Mouse (Mus musculus) left cerebral cortex, postnatal 4 days (tissue): ENCODE measurements around the gene Col8a1. TPM values are rescaled to one million over a fixed set of nuclear protein-coding genes. Genes with fewer than 3 reads are reported as not detected.

ENCODE experiments used
- DNase-seq: peaks from one replicate; pipeline ENCODE4 v3.0.0-alpha.2; 2022
- intact Hi-C: fragments of 180-260 bp; cut with DNase I; formaldehyde crosslinking; loops from one replicate; pipeline ENCODE4 v1.15.1; 2025
- total RNA-seq, 2 experiments: library from RNA; stranded (reverse); gene quantifications; 2 replicates each; pipeline ENCODE4 v1.2.3; 2021

Col8a1 gene
- total RNA-seq, 2 experiments from 2014 or later: 2.6 to 3.4 TPM

GRCm38 (mm10) chr16:57685790-57686399 is 68.6 kb downstream of the Col8a1 start:
- DNase-seq: no peak
- intact Hi-C loops: no loop called here

- intact Hi-C loops: no loop called here
- no peak for DNase-seq
These were observed 82.3 kb downstream of the Col8a1 start for GRCm38 (mm10) chr16:57672251-57672650.

- intact Hi-C loops: no loop called here
- no peak for DNase-seq
These were observed 82.9 kb downstream of the Col8a1 start for GRCm38 (mm10) chr16:57671637-57672036.

GRCm38 (mm10) chr16:57669348-57669747 is 85.2 kb downstream of the Col8a1 start:
- intact Hi-C loops: loop anchor here (5.0 kb wide), 1 partner anchor 613 kb away; no protein-coding TSS in a partner anchor
- DNase-seq: peak; percentile 9

GRCm38 (mm10) chr16:57662661-57663060 is 91.9 kb downstream of the Col8a1 start:
- intact Hi-C loops: no loop called here
- DNase-seq: no peak

- intact Hi-C loops: no loop called here
- DNase-seq: no peak
These were observed 104.6 kb downstream of the Col8a1 start for GRCm38 (mm10) chr16:57649888-57650287.

GRCm38 (mm10) chr16:57641346-57641885 is 113.1 kb downstream of the Col8a1 start:
- intact Hi-C loops: no loop called here
- no peak for DNase-seq

- intact Hi-C loops: loop anchor here (2.0 to 10.0 kb wide), 3 partner anchors 646 to 1028 kb away; no protein-coding TSS in a partner anchor
- no peak for DNase-seq
These were observed 119.8 kb downstream of the Col8a1 start for GRCm38 (mm10) chr16:57634766-57635165.

GRCm38 (mm10) chr16:57634191-57634590 is 120.3 kb downstream of the Col8a1 start:
- intact Hi-C loops: loop anchor here (2.0 to 10.0 kb wide), 3 partner anchors 647 to 1028 kb away; no protein-coding TSS in a partner anchor
- DNase-seq: peak; percentile 67

- DNase-seq: peak; percentile 17
- intact Hi-C loops: no loop called here
These were observed 142.8 kb downstream of the Col8a1 start for GRCm38 (mm10) chr16:57611768-57612167.

- intact Hi-C loops: no loop called here
- DNase-seq: peak; percentile 82
These were observed 147.9 kb downstream of the Col8a1 start, which contains the start of gene Cmss1 for GRCm38 (mm10) chr16:57606444-57607227. Cmss1 (minus strand) TSS chr16:57606864.

- DNase-seq: no peak
- intact Hi-C loops: no loop called here
These were observed 153.5 kb downstream of the Col8a1 start for GRCm38 (mm10) chr16:57601031-57601430.

- DNase-seq: no peak
- intact Hi-C loops: loop anchor here (10.0 kb wide), 2 partner anchors 203 to 823 kb away; no protein-coding TSS in a partner anchor
These were observed 157.1 kb downstream of the Col8a1 start for GRCm38 (mm10) chr16:57597295-57597957.

GRCm38 (mm10) chr16:57593422-57594157 is 160.9 kb downstream of the Col8a1 start:
- no peak for DNase-seq
- intact Hi-C loops: loop anchor here (10.0 kb wide), 2 partner anchors 199 to 819 kb away; no protein-coding TSS in a partner anchor

- DNase-seq: no peak
- intact Hi-C loops: no loop called here
These were observed 169.3 kb downstream of the Col8a1 start for GRCm38 (mm10) chr16:57585201-57585600.

GRCm38 (mm10) chr16:57582008-57582407 is 172.5 kb downstream of the Col8a1 start:
- DNase-seq: no peak
- intact Hi-C loops: loop anchor here (5.0 kb wide), 1 partner anchor 340 kb away; no protein-coding TSS in a partner anchor

- DNase-seq: no peak
- intact Hi-C loops: loop anchor here (5.0 kb wide), 1 partner anchor 338 kb away; no protein-coding TSS in a partner anchor
These were observed 174.5 kb downstream of the Col8a1 start for GRCm38 (mm10) chr16:57580041-57580440.

- intact Hi-C loops: no loop called here
- DNase-seq: no peak
These were observed 177.0 kb downstream of the Col8a1 start for GRCm38 (mm10) chr16:57577519-57577918.

- DNase-seq: no peak
- intact Hi-C loops: no loop called here
These were observed 178.7 kb downstream of the Col8a1 start for GRCm38 (mm10) chr16:57575764-57576388.
